Mouse (Mus musculus) liver, embryonic 15.5 days (tissue): ENCODE measurements around the gene Colgalt2. TPM values are rescaled to one million over a fixed set of nuclear protein-coding genes. Genes with fewer than 3 reads are reported as not detected.

Experiments used
- ATAC-seq: fragments of 200-750 bp; cut with Nextera tagmentation; 2 replicates; pipeline ENCODE4 v1.8.0; 2017; ENCODE audit warnings: moderate number of reproducible peaks, mild to moderate bottlenecking, moderate library complexity; ENCODE audit not compliant: insufficient read depth
- H3K27ac ChIP-seq: fragments of 300-500 bp; sonication (generic); replicated peaks from 2 replicates; pipeline ENCODE4 v1.5.1; 2015; ENCODE audit warnings: mild to moderate bottlenecking, inconsistent platforms
- H3K27me3 ChIP-seq: fragments of 300-500 bp; sonication (generic); 2 replicates; pipeline ENCODE4 v1.6.1; 2015; ENCODE audit warnings: mild to moderate bottlenecking, inconsistent platforms
- H3K36me3 ChIP-seq: fragments of 300-500 bp; sonication (generic); replicated peaks from 2 replicates; pipeline ENCODE4 v1.6.1; 2015; ENCODE audit warnings: moderate library complexity, mild to moderate bottlenecking, inconsistent platforms
- H3K4me1 ChIP-seq: fragments of 300-500 bp; sonication (generic); replicated peaks from 2 replicates; pipeline ENCODE4 v1.6.1; 2015; ENCODE audit warnings: inconsistent platforms
- H3K4me2 ChIP-seq: fragments of 300-500 bp; sonication (generic); 2 replicates; pipeline ENCODE4 v1.6.1; 2015; ENCODE audit warnings: moderate library complexity, mild to moderate bottlenecking, inconsistent platforms
- H3K4me3 ChIP-seq: fragments of 300-500 bp; sonication (generic); replicated peaks from 2 replicates; pipeline ENCODE4 v1.5.1; 2015; ENCODE audit warnings: mild to moderate bottlenecking, inconsistent platforms
- H3K9ac ChIP-seq: fragments of 300-500 bp; sonication (generic); 2 replicates; pipeline ENCODE4 v1.6.1; 2015; ENCODE audit warnings: moderate library complexity, mild to moderate bottlenecking, inconsistent platforms
- H3K9me3 ChIP-seq: fragments of 300-500 bp; sonication (generic); replicated peaks from 2 replicates; pipeline ENCODE4 v1.6.1; 2016; ENCODE audit warnings: inconsistent platforms
- WGBS: fragments of 180-500 bp; shearing (Covaris S2); methylation state at CpG from one replicate; pipeline ENCODE4 v1.1.7; 2015; ENCODE audit warnings: mixed read lengths; ENCODE audit not compliant: insufficient replicate concordance; 5-methylcytosine and 5-hydroxymethylcytosine counted together
- polyA plus RNA-seq: library from polyadenylated mRNA; unstranded; fragments of >200 nt; fragmentation: Nextera tagmentation; extraction: Ambion mirVana; gene quantifications from 2 replicates; pipeline ENCODE4 v1.2.1, GENCODE M21; 2015

The Colgalt2 gene
- polyA plus RNA-seq, 1 experiment from 2014 or later: 0.36 TPM

DNA sequence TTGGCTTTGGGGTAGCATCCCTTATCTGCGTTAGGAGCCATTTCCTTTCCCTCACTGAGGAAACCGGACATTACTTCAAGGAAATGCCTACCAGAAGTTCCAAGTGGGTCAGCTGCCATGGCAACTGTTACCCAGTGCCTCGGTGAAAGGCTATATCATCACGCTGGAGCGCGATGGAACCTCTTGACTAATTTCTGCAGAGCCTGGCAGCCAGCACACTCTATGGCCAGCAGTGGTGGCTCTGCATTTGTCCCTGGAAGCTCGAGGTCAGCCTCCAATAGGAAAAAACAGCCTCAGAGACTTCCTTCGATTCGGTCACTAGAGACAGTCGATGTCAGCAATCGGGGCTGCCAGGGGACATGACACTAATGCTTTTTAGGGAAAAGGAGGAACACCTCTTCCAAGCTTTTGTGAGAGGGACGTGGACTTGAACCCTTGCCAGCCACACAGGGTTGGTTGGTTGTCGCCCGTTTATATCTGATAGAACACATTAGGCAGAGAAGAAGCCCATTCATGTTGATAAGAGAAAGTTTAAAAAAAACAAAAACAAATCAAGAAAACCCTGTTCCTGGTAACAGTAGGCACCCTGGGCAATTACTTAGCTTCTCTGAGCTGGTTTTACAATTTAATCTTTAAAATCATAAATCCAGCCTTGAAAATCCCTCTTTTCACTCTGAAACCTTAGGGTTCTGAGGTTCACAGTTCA is 157.1 kb downstream of the Colgalt2 start:
- peak; percentile 35; the same call in 1 of the 2 replicates for ATAC-seq
- Histone ChIP-seq H3K27ac (peak overlapping the region; percentile 33; the same call in 1 of the 2 replicates), H3K9ac (no peak overlapping the region)

More for the DNA sequence above, 157.1 kb downstream of the Colgalt2 start:
- Histone ChIP-seq H3K36me3 (peaks cover 15% of the 10 kb centered on the region; the same call in 1 of the 2 replicates), H3K27me3 (no peaks in the 10 kb centered on the region), H3K4me2 (no peak overlapping the region), H3K4me1 (0 out of 2 replicates have a peak, but pooled peaks cover 3% of the 10 kb centered on the region), H3K9me3 (no peaks in the 10 kb centered on the region), H3K4me3 (no peak overlapping the region)
- 44% methylated on average over 14 of the region's 14 CpGs for WGBS

Other genes starting within 250 kb of the Colgalt2 start
- 21.4 and 21.7 TPM in 2 replicates for gene Tsen15, start 13.1 kb upstream of the Colgalt2 start, polyA plus RNA-seq